ENCODE assay signal across 12 mouse cellular contexts in genomic region chr10:120449661-120450284, GRCm38 (mm10). TPM values are rescaled to one million over a fixed set of nuclear protein-coding genes. Genes with fewer than 3 reads are reported as not detected.
DNase-seq lines count a peak whose midpoint lies in the region; ATAC-seq and TF ChIP-seq lines count a peak whose summit lies in the region.
"Had no signal": no experiment of that assay in that cellular context is flagged by ENCODE, and none has a peak within 500 bp of the region (broad histone marks: within the 10 kb centered on the region; RNA-seq: fewer than 3 reads in every experiment).

No protein-coding gene starts in this region.

- no peak for TF ChIP-seq POLR2A in kidney, adult 2 months (IDR thresholded peaks at IDR 0.05; ENCODE audit: low read depth, low read length)
- TF ChIP-seq POLR2A in embryonic fibroblast, embryonic 13.5 days (IDR thresholded peaks at IDR 0.05; ENCODE audit: low read depth, low read length) = no peak

- H3K27me3 ChIP-seq in kidney, postnatal 0 days (ENCODE audit: insufficient read depth, low read length) = no peaks in the 10 kb centered on the region
- H3K27me3 ChIP-seq in kidney, adult 2 months (replicated peaks; ENCODE audit: control insufficient read depth, insufficient read depth, low read length) = no peaks in the 10 kb centered on the region
- no peaks in the 10 kb centered on the region for H3K27me3 ChIP-seq in hindbrain, embryonic 11.5 days (ENCODE audit: control insufficient read depth, insufficient read depth, low read length)
- no peaks in the 10 kb centered on the region for H3K27me3 ChIP-seq in midbrain, embryonic 14.5 days (ENCODE audit: control insufficient read depth, insufficient read depth, low read length)

- ATAC-seq in kidney, postnatal 0 days (replicated peaks; ENCODE audit: low FRiP score, low read depth) = no peak
- ATAC-seq in hindbrain, embryonic 11.5 days (ENCODE audit: low FRiP score) = peak; percentile 30; the same call in 1 of the 2 replicates
- ATAC-seq in midbrain, embryonic 14.5 days (ENCODE audit: low FRiP score, low TSS enrichment) = no peak
- ATAC-seq: inflammation-experienced regulatory T-cells, adult 6 months had no signal

- peak overlapping the region; percentile 49 for H3K4me2 ChIP-seq in kidney, postnatal 0 days (ENCODE audit: low read length)
- peak overlapping the region; percentile 15; the same call in 1 of the 2 replicates for H3K4me2 ChIP-seq in hindbrain, embryonic 11.5 days (replicated peaks; ENCODE audit: low read depth, low read length)
- peak overlapping the region; percentile 45 for H3K4me2 ChIP-seq in midbrain, embryonic 14.5 days (ENCODE audit: low read length)

- 0 out of 2 replicates have a peak, but pooled peaks cover 2% of the 10 kb centered on the region for H3K36me3 ChIP-seq in kidney, postnatal 0 days (ENCODE audit: insufficient read depth, low read length)
- no peaks in the 10 kb centered on the region for H3K36me3 ChIP-seq in kidney, adult 2 months (ENCODE audit: control insufficient read depth, insufficient read depth, low read length)
- H3K36me3 ChIP-seq in hindbrain, embryonic 11.5 days (ENCODE audit: control insufficient read depth, insufficient read depth, low read length) = no peaks in the 10 kb centered on the region
- H3K36me3 ChIP-seq in midbrain, embryonic 14.5 days (ENCODE audit: control insufficient read depth, insufficient read depth, low read length) = no peaks in the 10 kb centered on the region

- H3K9me3 ChIP-seq in kidney, postnatal 0 days (replicated peaks; ENCODE audit: low read length) = no peaks in the 10 kb centered on the region
- H3K9me3 ChIP-seq in hindbrain, embryonic 11.5 days (ENCODE audit: control insufficient read depth, low read length) = no peaks in the 10 kb centered on the region
- H3K9me3 ChIP-seq in midbrain, embryonic 14.5 days (ENCODE audit: control insufficient read depth, low read length) = no peaks in the 10 kb centered on the region

- no peak for DNase-seq in kidney, postnatal 0 days (ENCODE audit: low spot score)
- DNase-seq in kidney, adult 2 months = no peak
- no peak for DNase-seq in hindbrain, embryonic 11.5 days (ENCODE audit: low spot score)
- peak; percentile 41 for DNase-seq in midbrain, embryonic 14.5 days
- no peak for DNase-seq in adrenal gland, postnatal 10 days
- DNase-seq in adrenal gland, postnatal 36 days = no peak
- DNase-seq in layer of hippocampus, adult 18-20 months (ENCODE audit: low spot score in 2 of 2) = no peak
- DNase-seq: gastrocnemius, postnatal 10 days; lung, postnatal 4 days had no signal

- no peak overlapping the region; the same call in 1 of the 2 replicates for H3K4me3 ChIP-seq in kidney, postnatal 0 days (replicated peaks; ENCODE audit: low read depth, low read length)
- no peak overlapping the region for H3K4me3 ChIP-seq in kidney, adult 2 months (ENCODE audit: insufficient read depth, low read depth, low read length)
- H3K4me3 ChIP-seq in embryonic fibroblast, embryonic 13.5 days (ENCODE audit: insufficient read depth, low read length) = no peak overlapping the region
- no peak overlapping the region for H3K4me3 ChIP-seq in hindbrain, embryonic 11.5 days (ENCODE audit: low read depth, low read length)
- H3K4me3 ChIP-seq in midbrain, embryonic 14.5 days (replicated peaks; ENCODE audit: low read depth, low read length) = no peak overlapping the region

- no peak overlapping the region for H3K9ac ChIP-seq in kidney, postnatal 0 days (ENCODE audit: low read depth, low read length)
- no peak overlapping the region for H3K9ac ChIP-seq in hindbrain, embryonic 11.5 days (ENCODE audit: low read depth, low read length)
- H3K9ac ChIP-seq in midbrain, embryonic 14.5 days (replicated peaks; ENCODE audit: low read length) = no peak overlapping the region

- TF ChIP-seq CTCF in kidney, postnatal 0 days (IDR thresholded peaks at IDR 0.05; ENCODE audit: low read depth) = no peak
- TF ChIP-seq CTCF in kidney, adult 2 months (conservative IDR thresholded peaks at IDR 0.05; ENCODE audit: insufficient read depth, insufficient read length, low read depth, low read length) = no peak
- TF ChIP-seq CTCF in embryonic fibroblast, embryonic 13.5 days (IDR thresholded peaks at IDR 0.05; ENCODE audit: borderline replicate concordance, insufficient read depth, low read length) = no peak

- WGBS in kidney, postnatal 0 days = 33% methylated on average over 19 of the region's 19 CpGs
- WGBS in kidney, adult 2 months = 36% methylated on average over 19 of the region's 19 CpGs
- WGBS in hindbrain, embryonic 11.5 days = 59% methylated on average over 19 of the region's 19 CpGs
- 28% methylated on average over 19 of the region's 19 CpGs for WGBS in midbrain, embryonic 14.5 days

- no peak overlapping the region for H3K27ac ChIP-seq in kidney, postnatal 0 days
- no peak overlapping the region for H3K27ac ChIP-seq in kidney, adult 2 months (ENCODE audit: insufficient read depth, low read depth, low read length)
- H3K27ac ChIP-seq in embryonic fibroblast, embryonic 13.5 days (ENCODE audit: insufficient read depth, low read length) = peak overlapping the region; percentile 17
- no peak overlapping the region for H3K27ac ChIP-seq in hindbrain, embryonic 11.5 days (ENCODE audit: low read depth, low read length)
- H3K27ac ChIP-seq in midbrain, embryonic 14.5 days (replicated peaks; ENCODE audit: low read depth, low read length) = no peak overlapping the region

- H3K4me1 ChIP-seq in kidney, postnatal 0 days (replicated peaks; ENCODE audit: insufficient read depth, low read length) = 0 out of 2 replicates have a peak, but pooled peaks cover 3% of the 10 kb centered on the region
- H3K4me1 ChIP-seq in kidney, adult 2 months (ENCODE audit: control insufficient read depth, insufficient read depth, low read length) = no peaks in the 10 kb centered on the region
- H3K4me1 ChIP-seq in embryonic fibroblast, embryonic 13.5 days (ENCODE audit: control insufficient read depth, insufficient read depth, low read length) = peaks cover 12% of the 10 kb centered on the region; the same call in 1 of the 2 replicates
- H3K4me1 ChIP-seq in hindbrain, embryonic 11.5 days (replicated peaks; ENCODE audit: control insufficient read depth, insufficient read depth, low read length) = no peaks in the 10 kb centered on the region; the same call in none of the 2 replicates
- no peaks in the 10 kb centered on the region for H3K4me1 ChIP-seq in midbrain, embryonic 14.5 days (ENCODE audit: control insufficient read depth, insufficient read depth, low read length)

RNA-seq across cellular contexts. Expression of gene Hmga2, which starts 26.5 kb away (rescaled TPM):
- polyA plus RNA-seq in kidney, postnatal 0 days (2015; fragmentation: Nextera tagmentation; extraction: Ambion mirVana) = 7.8 and 8.1 TPM in 2 replicates
- 0.09 and 0.10 TPM in 2 replicates for polyA plus RNA-seq in kidney, adult 2 months (2012; rRNA removed)
- polyA plus RNA-seq in embryonic fibroblast, embryonic 13.5 days (2011; ENCODE audit: insufficient read length, low read depth, missing spikeins) = 195 and 437 TPM in 2 replicates
- polyA plus RNA-seq in hindbrain, embryonic 11.5 days (2014; fragmentation: Nextera tagmentation; extraction: Ambion mirVana) = 39.6 and 42.9 TPM in 2 replicates
- 2.4 and 2.6 TPM in 2 replicates for polyA plus RNA-seq in midbrain, embryonic 14.5 days (2014; fragmentation: Nextera tagmentation; extraction: Ambion mirVana)
- 1 to 10 TPM; 3.9 to 6.4 TPM for total RNA-seq in adrenal gland, postnatal 10 days (2021)
- total RNA-seq in adrenal gland, postnatal 36 days (2021) = 1 to 10 TPM; 4.4 to 5.2 TPM
- total RNA-seq in layer of hippocampus, adult 18-20 months (2021) = under 1 TPM; 0.07 to 0.18 TPM
- total RNA-seq: MEL had no signal
